Mouse (Mus musculus) lung, postnatal 0 days (tissue): ENCODE results near the gene Alox8. TPM values are rescaled to one million over a fixed set of nuclear protein-coding genes. Genes with fewer than 3 reads are reported as not detected.

Experiments used
- ATAC-seq: fragments of 200-750 bp; cut with Nextera tagmentation; 2 replicates; pipeline ENCODE4 v1.8.0; 2017; ENCODE audit warnings: moderate library complexity
- DNase-seq: peaks from one replicate; pipeline ENCODE4 v3.0.0-alpha.2; 2016; ENCODE audit warnings: low spot score
- H3K27ac ChIP-seq: fragments of 300-500 bp; sonication (generic); 2 replicates; pipeline ENCODE4 v1.5.1; 2014; ENCODE audit warnings: antibody characterized with exemption, mild to moderate bottlenecking, low read length, mixed read lengths
- H3K27me3 ChIP-seq: fragments of 300-500 bp; sonication (generic); replicated peaks from 2 replicates; pipeline ENCODE4 v1.6.1; 2014; ENCODE audit warnings: low read length, mixed read lengths; ENCODE audit not compliant: insufficient read depth
- H3K36me3 ChIP-seq: fragments of 300-500 bp; sonication (generic); 2 replicates; pipeline ENCODE4 v1.6.1; 2014; ENCODE audit warnings: low read length, mixed read lengths; ENCODE audit not compliant: insufficient read depth
- H3K4me1 ChIP-seq: fragments of 300-500 bp; sonication (generic); 2 replicates; pipeline ENCODE4 v1.6.1; 2014; ENCODE audit warnings: antibody characterized with exemption, low read depth, low read length, mixed read lengths; ENCODE audit not compliant: insufficient read depth
- H3K4me2 ChIP-seq: fragments of 300-500 bp; sonication (generic); replicated peaks from 2 replicates; pipeline ENCODE4 v1.6.1; 2014; ENCODE audit warnings: low read depth, mild to moderate bottlenecking, low read length, moderate library complexity, mixed read lengths
- H3K4me3 ChIP-seq: fragments of 300-500 bp; sonication (generic); 2 replicates; pipeline ENCODE4 v1.5.1; 2014; ENCODE audit warnings: low read depth, low read length
- H3K9ac ChIP-seq: fragments of 300-500 bp; sonication (generic); replicated peaks from 2 replicates; pipeline ENCODE4 v1.6.1; 2014; ENCODE audit warnings: low read depth, mild to moderate bottlenecking
- H3K9me3 ChIP-seq: fragments of 300-500 bp; sonication (generic); 2 replicates; pipeline ENCODE4 v1.6.1; 2016; ENCODE audit warnings: low read length, mixed read lengths
- CTCF ChIP-seq: IDR thresholded peaks from 2 replicates; pipeline ENCODE4 v1.5.1; 2016; ENCODE audit warnings: antibody characterized with exemption, mild to moderate bottlenecking
- EP300 ChIP-seq: IDR thresholded peaks from 2 replicates; pipeline ENCODE4 v1.6.1; 2016; ENCODE audit warnings: antibody characterized with exemption, mild to moderate bottlenecking, control low read depth
- WGBS: fragments of 180-500 bp; shearing (Covaris S2); extraction: QIAGEN DNeasy Blood & Tissue Kit; methylation state at CpG from one replicate; pipeline ENCODE4 v1.1.7; 2014; 5-methylcytosine and 5-hydroxymethylcytosine counted together
- polyA plus RNA-seq: library from polyadenylated mRNA; unstranded; fragments of >200 nt; fragmentation: Nextera tagmentation; extraction: Ambion mirVana; gene quantifications from 2 replicates; pipeline ENCODE4 v1.2.1, GENCODE M21; 2015

Alox8 gene
- polyA plus RNA-seq, 1 experiment from 2014 or later = 0.04 TPM

DNA sequence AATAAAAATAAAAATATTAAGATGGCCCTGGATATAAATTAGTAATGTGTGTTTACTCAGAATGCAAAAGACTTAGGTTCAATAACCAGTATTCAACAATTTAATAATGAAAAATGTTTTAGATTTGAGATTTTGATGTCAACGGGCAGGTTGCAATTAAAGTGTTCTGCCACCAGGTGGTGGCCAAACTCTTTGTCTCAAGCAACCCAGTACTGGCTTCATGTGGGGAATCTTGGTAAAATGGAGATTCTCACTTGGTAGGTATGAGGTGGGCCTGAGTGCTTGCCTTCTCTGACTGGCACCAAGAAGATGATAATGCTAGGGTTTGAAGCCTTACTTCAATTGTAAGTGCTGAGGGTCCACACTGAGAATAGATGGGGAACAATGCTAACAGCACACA lies 4.8 kb downstream of the Alox8 start:
- H3K9me3 ChIP-seq = no peaks in the 10 kb centered on the region
- DNase-seq = peak; percentile 68
- no peaks in the 10 kb centered on the region for H3K36me3 ChIP-seq
- no peak overlapping the region for H3K4me2 ChIP-seq
- no peak overlapping the region for H3K9ac ChIP-seq
- ATAC-seq = no peak
- WGBS = 0% methylated on average over 1 of the region's 1 CpGs
- TF ChIP-seq EP300 = no peak
- peak; percentile 88 for TF ChIP-seq CTCF
- no peaks in the 10 kb centered on the region for H3K4me1 ChIP-seq
- no peak overlapping the region for H3K4me3 ChIP-seq
- peaks cover 4% of the 10 kb centered on the region for H3K27me3 ChIP-seq
- H3K27ac ChIP-seq = no peak overlapping the region

DNA sequence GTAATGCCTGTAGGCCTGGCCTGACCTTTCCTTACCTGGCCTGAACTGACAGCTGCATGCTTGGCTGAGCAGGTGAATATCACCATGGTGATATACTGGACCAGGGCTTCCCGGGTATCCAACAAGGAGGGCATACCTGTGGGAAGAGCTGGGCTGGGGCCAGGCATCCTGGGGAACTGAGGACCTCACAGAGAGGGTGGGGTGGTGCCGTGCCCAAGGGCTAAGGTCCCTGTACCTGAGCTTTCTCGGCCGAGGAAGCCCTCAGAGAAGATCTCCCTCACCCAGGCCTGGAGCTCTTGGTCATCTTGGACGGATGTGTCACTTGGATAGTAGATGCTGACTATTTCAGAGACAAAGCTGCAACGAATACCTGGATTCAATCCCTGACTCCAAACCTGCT lies 11.7 kb downstream of the Alox8 start:
- no peaks in the 10 kb centered on the region for H3K36me3 ChIP-seq
- no peak overlapping the region for H3K4me2 ChIP-seq
- no peak for TF ChIP-seq EP300
- no peak for TF ChIP-seq CTCF
- WGBS = 76% methylated on average over 6 of the region's 6 CpGs
- H3K27ac ChIP-seq = no peak overlapping the region
- no peak overlapping the region for H3K9ac ChIP-seq
- no peaks in the 10 kb centered on the region for H3K27me3 ChIP-seq
- H3K4me1 ChIP-seq = no peaks in the 10 kb centered on the region
- DNase-seq = no peak
- no peaks in the 10 kb centered on the region for H3K9me3 ChIP-seq
- H3K4me3 ChIP-seq = no peak overlapping the region
- ATAC-seq = no peak

DNA sequence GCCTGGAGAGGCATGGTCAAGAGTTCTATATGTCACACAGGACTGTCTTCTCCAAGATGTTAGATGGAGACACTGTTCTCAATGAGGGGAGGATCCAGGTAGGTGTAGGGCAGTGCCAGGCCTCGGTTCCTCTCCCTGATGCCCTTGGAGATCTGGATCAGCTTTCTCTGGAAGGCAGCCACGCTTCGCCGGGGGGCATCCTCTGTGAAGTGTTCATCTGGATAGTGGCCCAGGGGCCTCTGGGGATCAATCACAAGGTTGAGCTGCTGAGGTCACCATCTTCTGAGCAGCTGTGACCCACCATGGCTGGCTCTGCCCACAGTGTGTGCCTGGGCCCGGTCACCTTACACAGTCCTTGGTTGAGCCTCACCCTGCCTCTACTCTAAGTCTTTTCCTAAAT lies 12.6 kb downstream of the Alox8 start:
- Histone ChIP-seq H3K9ac (no peak overlapping the region), H3K4me3 (no peak overlapping the region), H3K9me3 (no peaks in the 10 kb centered on the region), H3K36me3 (no peaks in the 10 kb centered on the region), H3K27ac (no peak overlapping the region), H3K27me3 (no peaks in the 10 kb centered on the region), H3K4me1 (no peaks in the 10 kb centered on the region), H3K4me2 (no peak overlapping the region)
- no peak for DNase-seq
- no peak for TF ChIP-seq EP300
- no peak for TF ChIP-seq CTCF
- 88% methylated on average over 5 of the region's 5 CpGs for WGBS
- ATAC-seq = no peak

DNA sequence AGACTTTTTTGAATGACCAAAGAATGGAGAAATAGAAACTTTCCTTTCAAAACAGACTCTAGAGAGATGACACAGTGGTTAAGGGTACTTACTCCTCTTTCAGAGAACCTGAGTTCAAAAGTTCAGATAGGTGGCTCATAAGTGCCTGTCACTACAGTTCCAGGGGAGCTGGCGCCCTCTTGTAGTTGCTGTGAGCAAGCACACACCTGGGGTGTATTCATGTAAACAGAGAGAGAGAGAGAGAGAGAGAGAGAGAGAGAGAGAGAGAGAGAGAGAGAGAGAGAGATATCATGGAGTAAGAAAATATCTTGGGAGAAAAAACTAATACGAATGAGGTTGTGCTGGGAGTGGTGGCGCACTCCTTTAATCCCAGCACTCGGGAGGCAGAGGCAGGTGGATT lies 17.5 kb downstream of the Alox8 start:
- ATAC-seq = no peak
- no peak overlapping the region for H3K4me3 ChIP-seq
- H3K36me3 ChIP-seq = no peaks in the 10 kb centered on the region
- H3K27ac ChIP-seq = no peak overlapping the region
- no peak overlapping the region for H3K4me2 ChIP-seq
- no peak overlapping the region for H3K9ac ChIP-seq
- no peak for TF ChIP-seq CTCF
- TF ChIP-seq EP300 = no peak
- H3K9me3 ChIP-seq = no peaks in the 10 kb centered on the region
- no peaks in the 10 kb centered on the region for H3K4me1 ChIP-seq
- WGBS = 74% methylated on average over 4 of the region's 4 CpGs
- DNase-seq = no peak
- no peaks in the 10 kb centered on the region for H3K27me3 ChIP-seq

DNA sequence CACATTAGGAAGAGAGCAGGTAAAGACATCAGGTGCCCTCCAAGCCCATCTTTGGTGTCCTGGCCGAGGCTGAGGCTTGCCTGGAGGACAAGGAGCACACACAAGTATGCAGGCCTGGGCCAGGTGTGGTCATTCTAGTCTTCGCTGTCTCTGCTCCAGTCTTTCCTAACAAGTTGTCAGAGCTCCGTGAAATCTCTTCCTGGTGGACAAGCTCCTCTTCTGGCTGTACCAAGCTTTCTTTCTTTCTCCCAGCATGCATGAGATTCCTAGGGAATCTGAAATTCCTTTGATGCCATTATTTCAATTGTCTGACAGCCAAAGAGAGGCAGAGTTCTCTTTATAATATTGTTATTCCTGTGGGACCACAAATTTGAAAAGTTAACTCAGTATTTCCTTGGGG lies 18.1 kb downstream of the Alox8 start:
- Histone ChIP-seq H3K4me2 (no peak overlapping the region), H3K4me3 (no peak overlapping the region), H3K27me3 (no peaks in the 10 kb centered on the region), H3K9ac (no peak overlapping the region), H3K27ac (no peak overlapping the region), H3K36me3 (no peaks in the 10 kb centered on the region), H3K4me1 (no peaks in the 10 kb centered on the region), H3K9me3 (no peaks in the 10 kb centered on the region)
- ATAC-seq (no peak), DNase-seq (no peak)
- TF ChIP-seq CTCF = no peak
- TF ChIP-seq EP300 = no peak
- WGBS = 47% methylated on average over 3 of the region's 3 CpGs

DNA sequence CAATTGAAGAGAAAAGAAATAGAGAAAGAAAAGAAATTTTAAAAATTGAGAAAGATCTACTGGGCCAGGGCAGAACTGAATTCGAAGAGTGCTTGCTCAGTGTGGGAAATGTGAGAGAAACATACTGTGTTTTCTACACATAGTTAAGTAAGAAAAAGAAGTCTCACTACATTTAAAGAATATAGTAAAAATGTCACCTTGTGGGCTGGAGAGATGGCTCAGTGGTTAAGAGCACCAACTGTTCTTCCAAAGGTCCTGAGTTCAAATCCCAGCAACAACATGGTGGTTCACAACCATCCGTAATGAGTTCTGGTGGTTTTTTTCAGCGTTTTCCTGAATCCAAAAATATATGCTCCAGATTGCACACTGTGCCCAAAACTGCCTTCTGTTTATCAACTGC lies 19.1 kb downstream of the Alox8 start:
- Histone ChIP-seq H3K27me3 (no peaks in the 10 kb centered on the region), H3K27ac (no peak overlapping the region), H3K9ac (no peak overlapping the region), H3K4me2 (no peak overlapping the region), H3K36me3 (no peaks in the 10 kb centered on the region), H3K4me1 (no peaks in the 10 kb centered on the region), H3K9me3 (no peaks in the 10 kb centered on the region), H3K4me3 (no peak overlapping the region)
- ATAC-seq (no peak), DNase-seq (no peak)
- no peak for TF ChIP-seq EP300
- TF ChIP-seq CTCF = no peak
- WGBS = 77% methylated on average over 3 of the region's 3 CpGs

DNA sequence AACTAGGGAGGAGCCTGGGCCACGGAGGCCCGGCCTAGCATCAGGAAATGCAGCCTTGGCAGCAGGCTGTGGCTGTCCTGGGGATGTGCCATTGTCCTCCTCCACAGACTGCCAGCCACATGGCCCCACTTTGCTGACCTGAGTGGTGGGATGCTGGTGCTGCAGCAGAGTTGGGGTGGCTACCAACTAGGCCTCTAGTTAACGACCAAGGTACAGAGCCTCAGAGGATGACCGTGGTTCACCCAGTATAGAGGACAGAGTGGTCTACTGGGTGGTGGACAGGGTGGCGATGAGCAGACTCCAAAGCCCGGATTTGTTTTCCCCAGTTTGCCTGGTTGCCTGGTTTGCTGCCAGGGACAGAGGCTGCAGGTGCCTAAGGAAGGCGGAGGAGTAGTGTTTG lies 22.9 kb downstream of the Alox8 start:
- 77% methylated on average over 7 of the region's 7 CpGs for WGBS
- Histone ChIP-seq H3K4me1 (no peaks in the 10 kb centered on the region), H3K9me3 (no peaks in the 10 kb centered on the region), H3K4me2 (no peak overlapping the region), H3K27me3 (no peaks in the 10 kb centered on the region), H3K9ac (no peak overlapping the region), H3K27ac (no peak overlapping the region), H3K36me3 (no peaks in the 10 kb centered on the region), H3K4me3 (no peak overlapping the region)
- no peak for ATAC-seq
- TF ChIP-seq EP300 = no peak
- TF ChIP-seq CTCF = no peak
- no peak for DNase-seq
